Mouse (Mus musculus): ENCODE data around the gene Aurkc.
"Not testable (repeated sequence)": the region's sequence is repeated elsewhere in the genome, so short reads cannot be mapped to it uniquely, and the experiment has no call there.

Aurkc gene

GRCm38 (mm10) chr7:6995251-6995650, at the start of gene Aurkc:
TSS of gene Aurkc (plus strand) at chr7:6995300.
- not testable (repeated sequence) for DNase-seq

GRCm38 (mm10) chr7:6948061-6948460, 47.0 kb upstream of the Aurkc start:
- not testable (repeated sequence) for DNase-seq

- no peak for DNase-seq
Measured at GRCm38 (mm10) chr7:6956576-6956975, 38.5 kb upstream of the Aurkc start.

GRCm38 (mm10) chr7:6958574-6958973, 36.5 kb upstream of the Aurkc start:
- DNase-seq: no peak

GRCm38 (mm10) chr7:6973566-6973965, 21.5 kb upstream of the Aurkc start:
- no peak for DNase-seq

GRCm38 (mm10) chr7:6976890-6977289, 18.2 kb upstream of the Aurkc start:
- no peak for DNase-seq

GRCm38 (mm10) chr7:6998914-6999313, 3.8 kb downstream of the Aurkc start:
- not testable (repeated sequence) for DNase-seq

GRCm38 (mm10) chr7:7005441-7005840, 10.3 kb downstream of the Aurkc start:
- not testable (repeated sequence) for DNase-seq

- no peak for DNase-seq
Measured at GRCm38 (mm10) chr7:7027445-7027844, 32.3 kb downstream of the Aurkc start.

- DNase-seq: not testable (repeated sequence)
Measured at GRCm38 (mm10) chr7:7049659-7050320, 54.7 kb downstream of the Aurkc start.

All from lung, postnatal 10 days (tissue).